Mouse (Mus musculus) neutrophil, adult 59 days (primary cell): ENCODE data around the gene Hck. TPM values are rescaled to one million over a fixed set of nuclear protein-coding genes. Genes with fewer than 3 reads are reported as not detected.

ENCODE experiments used
- total RNA-seq, 2 experiments: library from RNA; stranded (reverse); gene quantifications; 1 replicate in 1 of 2; 2 replicates in 1 of 2; pipeline ENCODE4 v1.2.4; 2023

Gene Hck
- 100 to 1,000 TPM; 230 to 240 TPM for total RNA-seq

GRCm38 (mm10) chr2:153108313-153109264, at the start of gene Hck:
Gene Hck (plus strand): TSS chr2:153108468.

GRCm38 (mm10) chr2:153065747-153066508, 42.3 kb upstream of the Hck start, which contains the start of gene Ccm2l:
Gene Ccm2l (plus strand): TSS chr2:153065955.

GRCm38 (mm10) chr2:153160844-153161683, 52.8 kb downstream of the Hck start, which contains the start of gene Tm9sf4:
Gene Tm9sf4 (plus strand): TSS chr2:153161303.

Other genes with a start within 250 kb of the Hck start
- gene Mylk2, start 197.1 kb upstream of the Hck start, total RNA-seq = under 1 TPM in 1 of 2 experiments, not detected in 1; 0.15 TPM
- not detected for gene Foxs1, start 175.3 kb upstream of the Hck start, total RNA-seq
- not detected for gene Dusp15, start 156.8 kb upstream of the Hck start, total RNA-seq
- not detected for gene Ttll9, start 146.0 kb upstream of the Hck start, total RNA-seq
- gene Pdrg1, start 93.0 kb upstream of the Hck start, total RNA-seq = 10 to 100 TPM; 17.9 to 19.6 TPM
- not detected for gene Xkr7, start 76.6 kb upstream of the Hck start, total RNA-seq
- 1 to 10 TPM; 1.9 to 2.3 TPM for gene Ccm2l, start 42.5 kb upstream of the Hck start, total RNA-seq
- gene Tm9sf4, start 52.8 kb downstream of the Hck start, total RNA-seq = 10 to 100 TPM; 72.9 to 79.8 TPM
- gene Tspyl3, start 117.0 kb downstream of the Hck start, total RNA-seq = 1 to 10 TPM; 5.0 to 6.0 TPM
- 10 to 100 TPM; 34.4 to 42.0 TPM for gene Plagl2, start 133.0 kb downstream of the Hck start, total RNA-seq
- 10 to 100 TPM; 16.7 to 21.5 TPM for gene Pofut1, start 133.1 kb downstream of the Hck start, total RNA-seq
- 10 to 100 TPM; 31.9 to 34.2 TPM for gene Kif3b, start 182.9 kb downstream of the Hck start, total RNA-seq
- gene Asxl1, start 237.4 kb downstream of the Hck start, total RNA-seq = 10 to 100 TPM; 86.2 to 88.1 TPM